Mouse (Mus musculus) brain, embryonic 14.5 days (tissue): Measurements from ENCODE around the gene Rnaseh2a.

ENCODE experiments used
- CTCF ChIP-seq: fragments of 200-500 bp; IDR thresholded peaks from 2 replicates; pipeline ENCODE4 v1.5.1; 2012; ENCODE audit warnings: inconsistent platforms, mild to moderate bottlenecking, moderate library complexity, borderline replicate concordance; ENCODE audit not compliant: insufficient read depth, insufficient read length; ENCODE audit errors: extremely low read depth
- POLR2A ChIP-seq: fragments of 200-500 bp; IDR thresholded peaks from 2 replicates; pipeline ENCODE4 v1.6.1; 2012; ENCODE audit warnings: mild to moderate bottlenecking, inconsistent platforms, borderline replicate concordance; ENCODE audit not compliant: poor library complexity, insufficient read depth, insufficient read length, severe bottlenecking; ENCODE audit errors: extremely low read depth

GRCm38 (mm10) chr8:84917781-84918180 lies 51.8 kb downstream of the Rnaseh2a start:
- no peak for TF ChIP-seq CTCF
- TF ChIP-seq POLR2A: no peak
